Mouse (Mus musculus) embryo, embryonic 10 days (tissue): Measurements from ENCODE around the gene Aire.
A peak's percentile ranks its signal among the peaks of the same experiment; 100 is the strongest.

Source experiments
- DNase-seq: peaks from one replicate; pipeline ENCODE4 v3.0.0-alpha.2; 2015; ENCODE audit warnings: low spot score

Gene Aire

GRCm38 (mm10) chr10:78008169-78008568, 35.2 kb downstream of the Aire start:
- no peak for DNase-seq

GRCm38 (mm10) chr10:78007203-78007602, 36.2 kb downstream of the Aire start:
- DNase-seq: no peak

GRCm38 (mm10) chr10:78005791-78006438, 37.5 kb downstream of the Aire start:
- no peak for DNase-seq

GRCm38 (mm10) chr10:78004479-78005100, 38.8 kb downstream of the Aire start:
- DNase-seq: no peak

DNA sequence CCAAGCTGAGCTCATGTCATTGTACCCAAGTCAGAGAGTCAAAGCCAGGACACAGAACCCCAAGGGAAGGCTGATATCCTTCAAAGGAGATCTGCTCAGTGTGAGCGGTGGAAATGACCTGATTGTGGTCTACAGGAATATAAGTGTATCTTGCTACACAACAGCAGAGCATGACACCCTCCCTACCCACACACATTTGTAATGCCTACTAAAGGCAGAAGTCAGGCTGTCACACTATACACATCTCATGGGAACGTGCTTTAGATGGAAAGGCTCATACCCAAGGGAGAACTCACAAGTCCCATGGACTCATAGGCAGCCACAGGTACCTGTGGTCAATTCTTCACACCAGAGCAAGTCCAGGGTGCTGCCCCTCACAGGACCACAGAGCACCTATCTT, 41.1 kb downstream of the Aire start:
- DNase-seq: no peak

GRCm38 (mm10) chr10:78001796-78002195, 41.6 kb downstream of the Aire start:
- no peak for DNase-seq

DNA sequence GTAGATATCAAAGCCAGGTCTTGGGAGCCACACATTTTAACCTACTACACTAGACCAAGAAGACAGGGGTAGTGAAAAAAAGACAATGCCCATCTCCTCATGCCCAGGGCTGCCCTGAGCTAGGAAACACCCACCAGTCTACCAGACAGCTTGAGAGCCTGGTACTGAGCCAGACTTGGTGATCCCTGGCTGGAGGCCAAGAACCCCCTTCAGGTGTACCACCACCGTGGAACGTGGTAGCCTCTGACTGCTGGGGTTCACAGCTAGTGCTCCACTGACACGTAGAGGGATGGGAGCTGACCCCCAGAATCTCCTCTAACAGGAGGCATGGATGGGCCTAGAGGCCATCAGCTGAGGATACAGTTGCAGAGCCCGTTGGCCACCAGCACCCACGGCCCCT, 43.2 kb downstream of the Aire start:
- no peak for DNase-seq

- no peak for DNase-seq
Measured at GRCm38 (mm10) chr10:77995639-77996038, 47.8 kb downstream of the Aire start.

DNA sequence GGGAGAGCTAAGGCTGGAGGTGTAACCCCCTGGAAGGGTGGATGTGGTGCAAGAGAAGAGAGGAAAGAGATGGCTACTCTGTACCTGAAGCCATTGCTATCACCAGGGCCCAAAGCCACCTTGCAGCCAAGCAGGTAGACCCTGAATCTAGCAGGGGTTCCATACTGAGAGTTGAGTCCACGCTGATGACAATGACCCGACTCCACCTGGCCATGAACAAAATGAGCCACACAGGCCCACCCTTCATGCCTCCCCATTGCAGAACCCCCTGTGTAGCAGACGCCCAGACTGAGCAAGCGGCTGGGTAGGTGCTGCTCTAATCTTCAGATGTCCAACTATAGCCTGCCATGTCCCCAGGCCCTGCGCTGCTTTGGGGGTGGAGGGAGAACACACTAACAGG, 57.6 kb downstream of the Aire start:
- DNase-seq: no peak

- peak; percentile 89 for DNase-seq
Measured at GRCm38 (mm10) chr10:77984660-77985059, 58.8 kb downstream of the Aire start.
